Mouse (Mus musculus) thymus, postnatal 4 days (tissue): Measurements from ENCODE around the gene Sgca.
"Not testable (repeated sequence)": the region's sequence is repeated elsewhere in the genome, so short reads cannot be mapped to it uniquely, and the experiment has no call there.

Source experiments
- DNase-seq: peaks from one replicate; pipeline ENCODE4 v3.0.0; 2021

The Sgca gene

GRCm38 (mm10) chr11:94976199-94976598, at the start of gene Sgca:
TSS of gene Sgca (minus strand) at chr11:94976327.
- DNase-seq, result no peak

GRCm38 (mm10) chr11:95025227-95026012, 49.3 kb upstream of the Sgca start:
- DNase-seq, result no peak

- DNase-seq, result no peak
Measured at GRCm38 (mm10) chr11:95024439-95025184, 48.5 kb upstream of the Sgca start.

- no peak for DNase-seq
Measured at GRCm38 (mm10) chr11:95023481-95023880, 47.4 kb upstream of the Sgca start.

- DNase-seq, result peak; percentile 38
Measured at GRCm38 (mm10) chr11:95022237-95022992, 46.3 kb upstream of the Sgca start.

- no peak for DNase-seq
Measured at GRCm38 (mm10) chr11:95015484-95015883, 39.4 kb upstream of the Sgca start.

- DNase-seq, result no peak
Measured at GRCm38 (mm10) chr11:95012487-95012886, 36.4 kb upstream of the Sgca start.

- no peak for DNase-seq
Measured at GRCm38 (mm10) chr11:95012075-95012474, 35.9 kb upstream of the Sgca start.

GRCm38 (mm10) chr11:95011416-95011815, 35.3 kb upstream of the Sgca start:
- DNase-seq, result no peak

GRCm38 (mm10) chr11:95010841-95011403, 34.8 kb upstream of the Sgca start:
- not testable (repeated sequence) for DNase-seq

- peak; percentile 34 for DNase-seq
Measured at GRCm38 (mm10) chr11:95010141-95010739, 34.1 kb upstream of the Sgca start.

- DNase-seq, result peak; percentile 42
Measured at GRCm38 (mm10) chr11:95009629-95010014, 33.5 kb upstream of the Sgca start, which contains the start of gene Samd14. TSS of gene Samd14 (plus strand) at chr11:95009879.

GRCm38 (mm10) chr11:95008661-95009628, 32.8 kb upstream of the Sgca start:
- no peak for DNase-seq

GRCm38 (mm10) chr11:95007418-95007817, 31.3 kb upstream of the Sgca start:
- DNase-seq, result no peak

- peak; percentile 87 for DNase-seq
Measured at GRCm38 (mm10) chr11:95006525-95007219, 30.5 kb upstream of the Sgca start.

- peak; percentile 37 for DNase-seq
Measured at GRCm38 (mm10) chr11:95006038-95006437, 29.9 kb upstream of the Sgca start.

- no peak for DNase-seq
Measured at GRCm38 (mm10) chr11:95004937-95005198, 28.7 kb upstream of the Sgca start.

GRCm38 (mm10) chr11:95004136-95004936, 28.2 kb upstream of the Sgca start:
- no peak for DNase-seq

GRCm38 (mm10) chr11:95002705-95003104, 26.6 kb upstream of the Sgca start:
- no peak for DNase-seq
